Mouse (Mus musculus) intestine, embryonic 14.5 days (tissue): ENCODE data around the gene Defb35. TPM values are rescaled to one million over a fixed set of nuclear protein-coding genes. Genes with fewer than 3 reads are reported as not detected.
"Not testable (repeated sequence)": the region's sequence is repeated elsewhere in the genome, so short reads cannot be mapped to it uniquely, and the experiment has no call there.

ENCODE experiments used
- ATAC-seq: fragments of 200-750 bp; cut with Nextera tagmentation; replicated peaks from 2 replicates; pipeline ENCODE4 v1.8.0; 2017; ENCODE audit warnings: low read depth, moderate number of reproducible peaks, moderate TSS enrichment, moderate library complexity; ENCODE audit not compliant: low FRiP score, low TSS enrichment
- DNase-seq: peaks from one replicate; pipeline ENCODE4 v3.0.0-alpha.2; 2018; ENCODE audit warnings: low spot score
- H3K27ac ChIP-seq: fragments of 300-500 bp; sonication (generic); 2 replicates; pipeline ENCODE4 v1.5.1; 2014; ENCODE audit warnings: low read depth, mild to moderate bottlenecking, control low read depth
- H3K27me3 ChIP-seq: fragments of 300-500 bp; sonication (generic); replicated peaks from 2 replicates; pipeline ENCODE4 v1.6.1; 2014; ENCODE audit warnings: low read length, control low read depth; ENCODE audit not compliant: control insufficient read depth, insufficient read depth
- H3K36me3 ChIP-seq: fragments of 300-500 bp; sonication (generic); 2 replicates; pipeline ENCODE4 v1.6.1; 2014; ENCODE audit warnings: low read length, control low read depth; ENCODE audit not compliant: control insufficient read depth, insufficient read depth
- H3K4me1 ChIP-seq: fragments of 300-500 bp; sonication (generic); replicated peaks from 2 replicates; pipeline ENCODE4 v1.6.1; 2014; ENCODE audit warnings: low read length, control low read depth, mixed read lengths; ENCODE audit not compliant: control insufficient read depth, insufficient read depth
- H3K4me2 ChIP-seq: fragments of 300-500 bp; sonication (generic); 2 replicates; pipeline ENCODE4 v1.6.1; 2014; ENCODE audit warnings: low read length
- H3K4me3 ChIP-seq: fragments of 300-500 bp; sonication (generic); 2 replicates; pipeline ENCODE4 v1.5.1; 2014; ENCODE audit warnings: low read depth, low read length, control low read depth, mixed read lengths
- H3K9ac ChIP-seq: fragments of 300-500 bp; sonication (generic); 2 replicates; pipeline ENCODE4 v1.6.1; 2014; ENCODE audit warnings: mild to moderate bottlenecking, low read length
- H3K9me3 ChIP-seq: fragments of 300-500 bp; sonication (generic); 2 replicates; pipeline ENCODE4 v1.6.1; 2016; ENCODE audit warnings: low read length, control low read depth; ENCODE audit not compliant: control insufficient read depth
- WGBS: fragments of 180-500 bp; shearing (Covaris S2); extraction: QIAGEN DNeasy Blood & Tissue Kit; methylation state at CpG from one replicate; pipeline ENCODE4 v1.1.7; 2014; 5-methylcytosine and 5-hydroxymethylcytosine counted together
- polyA plus RNA-seq: library from polyadenylated mRNA; unstranded; fragments of >200 nt; fragmentation: Nextera tagmentation; extraction: Ambion mirVana; gene quantifications from 2 replicates; pipeline ENCODE4 v1.2.1, GENCODE M21; 2014

Gene Defb35
- polyA plus RNA-seq = not detected in 2 replicates

- not testable (repeated sequence) for H3K27me3 ChIP-seq, H3K4me1 ChIP-seq, H3K27ac ChIP-seq, H3K36me3 ChIP-seq, DNase-seq, H3K9me3 ChIP-seq, ATAC-seq, H3K4me2 ChIP-seq, H3K9ac ChIP-seq, H3K4me3 ChIP-seq
- 84% methylated on average over 4 of the region's 4 CpGs for WGBS
These were observed at the start of gene Defb35 for GRCm38 (mm10) chr8:21938052-21938451. TSS of gene Defb35 (plus strand) at chr8:21938352.

GRCm38 (mm10) chr8:21906290-21906689 is 31.9 kb upstream of the Defb35 start, which contains the start of gene Defb11:
TSS of gene Defb11 (minus strand) at chr8:21906412.
- DNase-seq, H3K9me3 ChIP-seq, H3K4me1 ChIP-seq, H3K27me3 ChIP-seq, ATAC-seq, H3K36me3 ChIP-seq, H3K4me2 ChIP-seq, H3K4me3 ChIP-seq, H3K9ac ChIP-seq, H3K27ac ChIP-seq: not testable (repeated sequence)

GRCm38 (mm10) chr8:21911931-21912330 is 26.2 kb upstream of the Defb35 start:
- Histone ChIP-seq H3K9ac (no peak overlapping the region), H3K9me3 (no peaks in the 10 kb centered on the region), H3K27me3 (no peaks in the 10 kb centered on the region), H3K36me3 (no peaks in the 10 kb centered on the region), H3K4me2 (no peak overlapping the region), H3K4me1 (no peaks in the 10 kb centered on the region), H3K4me3 (no peak overlapping the region), H3K27ac (no peak overlapping the region)
- no peak for DNase-seq
- no peak for ATAC-seq
- WGBS = 20% methylated on average over 1 of the region's 1 CpGs

GRCm38 (mm10) chr8:21912554-21912953 is 25.6 kb upstream of the Defb35 start:
- Histone ChIP-seq H3K27me3 (no peaks in the 10 kb centered on the region), H3K27ac (no peak overlapping the region), H3K36me3 (no peaks in the 10 kb centered on the region), H3K4me2 (no peak overlapping the region), H3K9ac (no peak overlapping the region), H3K4me1 (no peaks in the 10 kb centered on the region), H3K9me3 (no peaks in the 10 kb centered on the region), H3K4me3 (no peak overlapping the region)
- WGBS = 31% methylated on average over 2 of the region's 2 CpGs
- no peak for DNase-seq
- no peak for ATAC-seq

GRCm38 (mm10) chr8:21915625-21916024 is 22.5 kb upstream of the Defb35 start:
- no peaks in the 10 kb centered on the region for H3K9me3 ChIP-seq
- no peak overlapping the region for H3K9ac ChIP-seq
- 87% methylated on average over 3 of the region's 3 CpGs for WGBS
- H3K4me3 ChIP-seq = no peak overlapping the region
- no peak overlapping the region for H3K4me2 ChIP-seq
- no peak for DNase-seq
- H3K27ac ChIP-seq = no peak overlapping the region
- ATAC-seq = no peak
- no peaks in the 10 kb centered on the region for H3K36me3 ChIP-seq
- H3K4me1 ChIP-seq = no peaks in the 10 kb centered on the region
- H3K27me3 ChIP-seq = no peaks in the 10 kb centered on the region

GRCm38 (mm10) chr8:21930754-21931153 is 7.4 kb upstream of the Defb35 start:
- 84% methylated on average over 3 of the region's 3 CpGs for WGBS
- not testable (repeated sequence) for H3K4me1 ChIP-seq, H3K27ac ChIP-seq, H3K27me3 ChIP-seq, H3K4me3 ChIP-seq, H3K9me3 ChIP-seq, H3K36me3 ChIP-seq, ATAC-seq, DNase-seq, H3K4me2 ChIP-seq, H3K9ac ChIP-seq

- Histone ChIP-seq H3K27ac (no peak within 1 kb of the TSS), H3K4me2 (no peak within 1 kb of the TSS), H3K4me1 (no peaks in the 10 kb centered on the region), H3K9me3 (no peaks in the 10 kb centered on the region), H3K9ac (no peak within 1 kb of the TSS), H3K27me3 (no peaks in the 10 kb centered on the region), H3K36me3 (no peaks in the 10 kb centered on the region), H3K4me3 (no peak within 1 kb of the TSS)
- WGBS = 92% methylated on average over 6 of the region's 6 CpGs
- no peak for DNase-seq
- ATAC-seq = no peak
These were observed 5.5 kb upstream of the Defb35 start, which contains the start of gene Defb15 for GRCm38 (mm10) chr8:21932610-21933009. TSS of gene Defb15 (minus strand) at chr8:21932710.

- Histone ChIP-seq H3K27me3 (no peaks in the 10 kb centered on the region), H3K4me3 (no peak within 1 kb of the TSS), H3K4me2 (no peak within 1 kb of the TSS), H3K36me3 (no peaks in the 10 kb centered on the region), H3K4me1 (no peaks in the 10 kb centered on the region), H3K9ac (no peak within 1 kb of the TSS), H3K9me3 (no peaks in the 10 kb centered on the region), H3K27ac (no peak within 1 kb of the TSS)
- DNase-seq = no peak
- no peak for ATAC-seq
- 84% methylated on average over 6 of the region's 6 CpGs for WGBS
These were observed 8.3 kb downstream of the Defb35 start, which contains the start of gene Defb13 for GRCm38 (mm10) chr8:21946462-21946861. TSS of gene Defb13 (plus strand) at chr8:21946762.

GRCm38 (mm10) chr8:21947311-21948017 is 9.3 kb downstream of the Defb35 start:
- DNase-seq = no peak
- no peak for ATAC-seq
- no peak overlapping the region for H3K27ac ChIP-seq
- no peak overlapping the region for H3K4me2 ChIP-seq
- H3K27me3 ChIP-seq = no peaks in the 10 kb centered on the region
- no peaks in the 10 kb centered on the region for H3K36me3 ChIP-seq
- 70% methylated on average over 9 of the region's 9 CpGs for WGBS
- H3K9me3 ChIP-seq = no peaks in the 10 kb centered on the region
- no peak overlapping the region for H3K9ac ChIP-seq
- no peak overlapping the region for H3K4me3 ChIP-seq
- H3K4me1 ChIP-seq = no peaks in the 10 kb centered on the region
